Comparison of ENCODE assay signal across 9 mouse cellular contexts in genomic region chr13:64373695-64374094, GRCm38 (mm10). TPM values are rescaled to one million over a fixed set of nuclear protein-coding genes. Genes with fewer than 3 reads are reported as not detected.
DNase-seq lines count a peak whose midpoint lies in the region; TF ChIP-seq lines count a peak whose summit lies in the region.
"Had no signal": no experiment of that assay in that cellular context is flagged by ENCODE, and none has a peak within 500 bp of the region (broad histone marks: within the 10 kb centered on the region; RNA-seq: fewer than 3 reads in every experiment).

No protein-coding gene starts in this region.

- peaks cover 5% of the 10 kb centered on the region; the same call in 1 of the 2 replicates for H3K4me1 ChIP-seq in lung, adult 2 months (ENCODE audit: control insufficient read depth, insufficient read depth, low read length)

- WGBS in lung, adult 2 months, result 3% methylated on average over 1 of the region's 1 CpGs

- no peak overlapping the region for H3K4me3 ChIP-seq in lung, adult 2 months (replicated peaks; ENCODE audit: extremely low read depth, low read depth, low read length)
- H3K4me3 ChIP-seq: limb, embryonic 13.5 days had no signal

- no peak for TF ChIP-seq CTCF in lung, adult 2 months (IDR thresholded peaks at IDR 0.05; ENCODE audit: insufficient read depth, low read length)

- TF ChIP-seq POLR2A in lung, adult 2 months (IDR thresholded peaks at IDR 0.05; ENCODE audit: borderline replicate concordance, extremely low read depth, low read depth, low read length), result no peak

- peak; percentile 47 for DNase-seq in adrenal gland, postnatal 10 days
- no peak for DNase-seq in adrenal gland, postnatal 4 days (ENCODE audit: low spot score in 2 of 2)
- peak; percentile 27 to 56 for DNase-seq in left cerebral cortex, adult 9 months (ENCODE audit: low spot score in 2 of 2)
- no peak for DNase-seq in left cerebral cortex, adult 8-10 months (ENCODE audit: low spot score in 2 of 2)
- DNase-seq in brain, adult 2 months (ENCODE audit: low read depth, low spot score), result peak; percentile 56
- DNase-seq in lung, adult 2 months, result peak; percentile 27
- no peak for DNase-seq in thymus, postnatal 0 days (ENCODE audit: low spot score)
- DNase-seq in spleen, adult 18-20 months, result no peak

RNA-seq across cellular contexts. Expression of gene Ctsl, which starts 3.0 kb away (rescaled TPM):
- 100 to 1,000 TPM; 254 to 384 TPM for total RNA-seq in adrenal gland, postnatal 10 days (2021)
- 100 to 1,000 TPM; 275 to 276 TPM for total RNA-seq in adrenal gland, postnatal 4 days (2021)
- 100 to 1,000 TPM; 129 to 196 (median 170) TPM for total RNA-seq in left cerebral cortex, adult 8-10 months (2022)
- 62.8 and 98.1 TPM in 2 replicates for polyA plus RNA-seq in lung, adult 2 months (2012; rRNA removed)
- 2,169 and 2,296 TPM in 2 replicates for polyA plus RNA-seq in thymus, postnatal 0 days (2015; fragmentation: Nextera tagmentation; extraction: Ambion mirVana)

RNA-seq across cellular contexts. Expression of gene Cdk20, which starts 58.4 kb away (rescaled TPM):
- total RNA-seq in adrenal gland, postnatal 10 days (2021), result 1 to 10 TPM; 3.9 to 5.9 TPM
- total RNA-seq in adrenal gland, postnatal 4 days (2021), result 1 to 10 TPM; 4.5 to 5.2 TPM
- 10 to 100 TPM; 10.1 to 15.2 (median 10.6) TPM for total RNA-seq in left cerebral cortex, adult 8-10 months (2022)
- polyA plus RNA-seq in lung, adult 2 months (2012; rRNA removed), result 17.0 and 20.1 TPM in 2 replicates
- polyA plus RNA-seq in thymus, postnatal 0 days (2015; fragmentation: Nextera tagmentation; extraction: Ambion mirVana), result 53.0 and 54.5 TPM in 2 replicates

Comparison
In these comparisons a context has a peak if more than half of its experiments do, and no peak if none do; other contexts are left out.
1. DNase-seq: peak in adrenal gland, postnatal 10 days (single experiment), left cerebral cortex, adult 9 months (2 of 2), brain, adult 2 months (single experiment) and lung, adult 2 months (single experiment); none in adrenal gland, postnatal 4 days (0 of 2), left cerebral cortex, adult 8-10 months (0 of 2), thymus, postnatal 0 days (single experiment) and spleen, adult 18-20 months (0 of 2).